In genomic region chr12:117915826-117916588, GRCm38 (mm10) we compare ENCODE assay signal across 14 mouse cellular contexts.
DNase-seq lines count a peak whose midpoint lies in the region; ATAC-seq and TF ChIP-seq lines count a peak whose summit lies in the region.
"Had no signal": no experiment of that assay in that cellular context is flagged by ENCODE, and none has a peak within 500 bp of the region (broad histone marks: within the 10 kb centered on the region; RNA-seq: fewer than 3 reads in every experiment).

No protein-coding gene starts in this region.

- H3K4me2 ChIP-seq in hindbrain, postnatal 0 days (ENCODE audit: low read depth, low read length) = no peak overlapping the region
- no peak overlapping the region for H3K4me2 ChIP-seq in forebrain, embryonic 13.5 days
- H3K4me2 ChIP-seq in kidney, embryonic 14.5 days (replicated peaks; ENCODE audit: low read depth, low read length) = no peak overlapping the region
- H3K4me2 ChIP-seq in neural tube, embryonic 11.5 days (ENCODE audit: low read depth) = no peak overlapping the region
- H3K4me2 ChIP-seq: heart, embryonic 13.5 days; liver, embryonic 11.5 days had no signal

- peaks cover 32% of the 10 kb centered on the region for H3K4me1 ChIP-seq in hindbrain, embryonic 10.5 days (replicated peaks)
- no peaks in the 10 kb centered on the region for H3K4me1 ChIP-seq in hindbrain, postnatal 0 days (ENCODE audit: insufficient read depth, low read length)
- peaks cover 27% of the 10 kb centered on the region for H3K4me1 ChIP-seq in forebrain, embryonic 13.5 days
- H3K4me1 ChIP-seq in kidney, embryonic 14.5 days (ENCODE audit: control insufficient read depth, insufficient read depth, low read length) = 0 out of 2 replicates have a peak, but pooled peaks cover 3% of the 10 kb centered on the region
- H3K4me1 ChIP-seq in neural tube, embryonic 11.5 days (ENCODE audit: control insufficient read depth, insufficient read depth, low read length) = peaks cover 11% of the 10 kb centered on the region
- H3K4me1 ChIP-seq: heart, embryonic 13.5 days had no signal

- H3K9ac ChIP-seq in hindbrain, postnatal 0 days (replicated peaks; ENCODE audit: low read length) = no peak overlapping the region
- H3K9ac ChIP-seq in forebrain, embryonic 13.5 days = no peak overlapping the region
- H3K9ac ChIP-seq in kidney, embryonic 14.5 days (ENCODE audit: low read depth, low read length) = no peak overlapping the region
- H3K9ac ChIP-seq in neural tube, embryonic 11.5 days (ENCODE audit: low read length) = no peak overlapping the region
- H3K9ac ChIP-seq: heart, embryonic 13.5 days had no signal

- DNase-seq in hindbrain, embryonic 10.5 days (ENCODE audit: low spot score) = peak; percentile 16
- DNase-seq in hindbrain, postnatal 0 days (ENCODE audit: low spot score) = no peak
- peak; percentile 38 for DNase-seq in neural tube, embryonic 11.5 days (ENCODE audit: low spot score)
- DNase-seq in urinary bladder, postnatal 10 days (ENCODE audit: low spot score) = no peak
- no peak for DNase-seq in thymus, postnatal 4 days
- DNase-seq in heart, adult 8-10 months (ENCODE audit: low spot score) = no peak
- DNase-seq: adrenal gland, postnatal 14 days; cerebellum, adult 2 months; thymus, adult 18-20 months had no signal

- no peaks in the 10 kb centered on the region for H3K27me3 ChIP-seq in hindbrain, embryonic 10.5 days (ENCODE audit: insufficient read depth, poor library complexity, severe bottlenecking)
- no peaks in the 10 kb centered on the region for H3K27me3 ChIP-seq in hindbrain, postnatal 0 days (ENCODE audit: insufficient read depth, low read length)
- 0 out of 2 replicates have a peak, but pooled peaks cover 4% of the 10 kb centered on the region for H3K27me3 ChIP-seq in forebrain, embryonic 13.5 days
- no peaks in the 10 kb centered on the region for H3K27me3 ChIP-seq in kidney, embryonic 14.5 days (ENCODE audit: control insufficient read depth, insufficient read depth, low read length)
- no peaks in the 10 kb centered on the region for H3K27me3 ChIP-seq in neural tube, embryonic 11.5 days (ENCODE audit: control insufficient read depth, insufficient read depth, low read length)
- H3K27me3 ChIP-seq: heart, embryonic 13.5 days had no signal

- no peak for TF ChIP-seq CTCF in hindbrain, postnatal 0 days (IDR thresholded peaks at IDR 0.05; ENCODE audit: low read depth)

- H3K36me3 ChIP-seq in hindbrain, embryonic 10.5 days = no peaks in the 10 kb centered on the region
- H3K36me3 ChIP-seq in hindbrain, postnatal 0 days (ENCODE audit: insufficient read depth, low read length) = no peaks in the 10 kb centered on the region
- no peaks in the 10 kb centered on the region for H3K36me3 ChIP-seq in forebrain, embryonic 13.5 days (ENCODE audit: poor library complexity, severe bottlenecking)
- H3K36me3 ChIP-seq in kidney, embryonic 14.5 days (ENCODE audit: control insufficient read depth, insufficient read depth, low read length) = no peaks in the 10 kb centered on the region
- H3K36me3 ChIP-seq in neural tube, embryonic 11.5 days (ENCODE audit: control insufficient read depth, insufficient read depth, low read length) = no peaks in the 10 kb centered on the region
- H3K36me3 ChIP-seq: heart, embryonic 13.5 days had no signal

- H3K4me3 ChIP-seq in hindbrain, embryonic 10.5 days = no peak overlapping the region
- no peak overlapping the region for H3K4me3 ChIP-seq in hindbrain, postnatal 0 days (ENCODE audit: low read length)
- no peak overlapping the region for H3K4me3 ChIP-seq in forebrain, embryonic 13.5 days
- H3K4me3 ChIP-seq in kidney, embryonic 14.5 days (ENCODE audit: low read length) = no peak overlapping the region
- H3K4me3 ChIP-seq in neural tube, embryonic 11.5 days (ENCODE audit: low read depth, low read length) = no peak overlapping the region
- H3K4me3 ChIP-seq: heart, embryonic 13.5 days had no signal

- H3K9me3 ChIP-seq in hindbrain, embryonic 10.5 days = no peaks in the 10 kb centered on the region
- no peaks in the 10 kb centered on the region for H3K9me3 ChIP-seq in hindbrain, postnatal 0 days (ENCODE audit: low read length)
- no peaks in the 10 kb centered on the region for H3K9me3 ChIP-seq in forebrain, embryonic 13.5 days (replicated peaks)
- H3K9me3 ChIP-seq in kidney, embryonic 14.5 days (ENCODE audit: control insufficient read depth, low read length) = no peaks in the 10 kb centered on the region
- no peaks in the 10 kb centered on the region for H3K9me3 ChIP-seq in neural tube, embryonic 11.5 days (ENCODE audit: control insufficient read depth, low read length)
- H3K9me3 ChIP-seq: heart, embryonic 13.5 days had no signal

- WGBS in hindbrain, embryonic 10.5 days = 55% methylated on average over 10 of the region's 10 CpGs
- WGBS in hindbrain, postnatal 0 days = 37% methylated on average over 10 of the region's 10 CpGs
- whole genome bisulfite sequencing in forebrain, embryonic 13.5 days = 32% methylated on average over 10 of the region's 10 CpGs
- 55% methylated on average over 10 of the region's 10 CpGs for WGBS in kidney, embryonic 14.5 days
- WGBS in neural tube, embryonic 11.5 days = 43% methylated on average over 10 of the region's 10 CpGs

- ATAC-seq in hindbrain, postnatal 0 days = no peak
- peak; percentile 69; the same call in 1 of the 2 replicates for ATAC-seq in forebrain, embryonic 13.5 days
- ATAC-seq in kidney, embryonic 14.5 days (ENCODE audit: low FRiP score, low TSS enrichment) = peak; percentile 50; the same call in 1 of the 2 replicates
- peak; percentile 32; the same call in 1 of the 2 replicates for ATAC-seq in neural tube, embryonic 11.5 days (ENCODE audit: insufficient read depth, low FRiP score, low TSS enrichment)

- H3K27ac ChIP-seq in hindbrain, embryonic 10.5 days = peak overlapping the region; percentile 74
- H3K27ac ChIP-seq in hindbrain, postnatal 0 days = no peak overlapping the region
- H3K27ac ChIP-seq in forebrain, embryonic 13.5 days = peak overlapping the region; percentile 10; the same call in 1 of the 2 replicates
- peak overlapping the region; percentile 27; the same call in 1 of the 2 replicates for H3K27ac ChIP-seq in kidney, embryonic 14.5 days (ENCODE audit: low read depth, low read length)
- H3K27ac ChIP-seq in neural tube, embryonic 11.5 days (ENCODE audit: low read depth, low read length) = no peak overlapping the region
- H3K27ac ChIP-seq: heart, embryonic 13.5 days; macrophage had no signal

Comparison
In these comparisons a context has a peak if more than half of its experiments do, and no peak if none do; other contexts are left out.
1. DNase-seq: peak in hindbrain, embryonic 10.5 days (single experiment) and neural tube, embryonic 11.5 days (single experiment); none in hindbrain, postnatal 0 days (single experiment), urinary bladder, postnatal 10 days (single experiment), thymus, postnatal 4 days (single experiment) and heart, adult 8-10 months (single experiment).
2. H3K27ac ChIP-seq: peak in hindbrain, embryonic 10.5 days (single experiment), forebrain, embryonic 13.5 days (single experiment) and kidney, embryonic 14.5 days (single experiment); none in hindbrain, postnatal 0 days (single experiment) and neural tube, embryonic 11.5 days (single experiment).